Mouse (Mus musculus) urinary bladder, postnatal 25 days (tissue): ENCODE measurements around the gene Wdr5b.
A peak's percentile ranks its signal among the peaks of the same experiment; 100 is the strongest.

Experiments
- DNase-seq: peaks from one replicate; pipeline ENCODE4 v3.0.0; 2022; ENCODE audit warnings: low spot score

Wdr5b gene

GRCm38 (mm10) chr16:36071071-36071449 lies 30.1 kb downstream of the Wdr5b start:
- DNase-seq, result no peak

GRCm38 (mm10) chr16:36071450-36072379 lies 30.7 kb downstream of the Wdr5b start, which contains the start of the genes Fam162a and Ccdc58:
Gene Fam162a, minus strand, starts transcription at chr16:36071594.
Gene Ccdc58, plus strand, starts transcription at chr16:36071685.
- peak; percentile 91 for DNase-seq

DNA sequence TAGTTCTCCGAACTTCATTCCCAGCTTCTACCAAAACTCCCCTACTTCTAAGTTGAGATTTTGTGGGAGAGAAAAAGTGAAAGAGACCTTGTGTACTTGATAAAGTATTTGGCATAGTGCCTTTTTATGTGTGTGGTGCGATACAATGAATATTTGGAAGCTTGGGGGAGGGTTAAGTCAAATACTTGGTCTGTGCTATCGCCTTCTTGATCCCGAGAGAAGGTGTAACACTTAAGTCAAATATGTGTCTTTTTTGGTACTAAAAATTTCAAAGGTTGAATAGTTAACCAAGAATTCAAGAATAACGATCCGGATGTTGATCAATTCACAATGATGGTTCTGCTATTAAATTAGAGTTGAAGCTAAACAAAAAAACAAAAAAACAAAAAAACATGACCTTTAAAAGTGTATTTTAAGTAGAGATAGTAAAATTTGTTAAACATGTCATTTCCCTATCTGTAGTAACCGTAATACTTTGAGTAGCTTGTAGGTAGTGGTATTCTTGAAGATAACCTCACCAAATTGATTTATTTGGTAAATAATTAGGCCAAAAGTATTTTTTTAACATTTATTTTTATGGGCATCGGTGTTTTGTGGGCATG lies 31.5 kb downstream of the Wdr5b start:
- DNase-seq, result no peak

DNA sequence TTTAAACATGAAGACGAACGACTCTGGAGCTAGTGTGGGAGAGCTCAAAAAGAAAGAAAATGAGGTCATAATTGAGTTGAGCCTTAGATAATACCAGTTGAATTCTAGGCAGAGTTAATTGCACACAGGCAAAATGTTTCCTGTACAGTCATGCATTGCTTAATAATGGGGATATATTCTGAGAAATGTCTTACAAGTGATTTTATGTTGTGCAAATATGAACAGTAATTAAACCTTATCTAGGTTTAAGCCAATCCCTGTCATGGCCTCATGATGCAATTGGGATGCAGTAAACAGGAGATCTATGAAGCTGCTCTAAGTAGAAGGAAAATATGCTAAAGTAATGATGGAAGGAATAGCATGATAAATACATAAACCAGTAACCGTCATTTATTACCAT lies 33.8 kb downstream of the Wdr5b start:
- DNase-seq, result no peak

DNA sequence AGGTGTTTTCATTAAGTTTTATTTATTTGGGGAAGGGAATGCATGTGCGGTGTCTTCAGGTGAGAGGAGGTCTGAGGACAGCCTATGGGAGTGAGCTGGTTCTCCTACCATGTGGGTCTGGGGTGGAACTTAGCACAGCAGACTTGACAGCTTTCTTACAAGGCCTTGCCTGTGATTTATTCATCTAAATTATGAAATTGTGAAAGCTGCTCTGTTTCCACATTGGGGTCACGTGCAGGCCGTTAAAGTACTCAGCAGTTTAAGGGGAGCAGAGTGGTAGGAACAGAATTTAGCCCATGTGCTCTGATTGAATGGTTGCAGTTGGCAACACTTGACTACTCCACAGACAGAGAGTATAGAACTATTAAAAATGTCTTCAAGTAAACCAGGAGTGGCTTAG lies 38.9 kb downstream of the Wdr5b start:
- no peak for DNase-seq

- no peak for DNase-seq
Measured at GRCm38 (mm10) chr16:36087846-36088245, 46.9 kb downstream of the Wdr5b start.

DNA sequence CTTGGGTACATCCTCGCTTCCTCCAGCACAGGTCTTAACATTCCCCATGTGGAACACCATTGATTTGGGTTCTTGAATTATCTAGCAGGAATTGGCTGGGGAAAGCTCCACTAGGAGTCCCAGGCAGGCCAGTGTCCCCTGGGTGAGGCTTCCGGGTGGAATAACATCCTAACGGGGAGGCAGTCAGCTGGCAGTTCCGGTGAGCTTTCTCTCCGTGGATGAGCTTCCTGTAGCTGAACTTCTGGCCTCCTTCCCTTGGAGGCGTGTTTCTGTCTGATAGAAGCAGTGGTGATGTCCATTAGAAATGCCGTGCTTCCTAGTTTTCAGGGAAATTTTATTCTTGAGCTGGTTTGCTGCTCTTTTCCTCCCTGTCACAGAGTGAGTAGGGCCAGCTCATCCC lies 48.1 kb downstream of the Wdr5b start:
- no peak for DNase-seq

- DNase-seq, result no peak
Measured at GRCm38 (mm10) chr16:36089850-36090616, 49.0 kb downstream of the Wdr5b start.

DNA sequence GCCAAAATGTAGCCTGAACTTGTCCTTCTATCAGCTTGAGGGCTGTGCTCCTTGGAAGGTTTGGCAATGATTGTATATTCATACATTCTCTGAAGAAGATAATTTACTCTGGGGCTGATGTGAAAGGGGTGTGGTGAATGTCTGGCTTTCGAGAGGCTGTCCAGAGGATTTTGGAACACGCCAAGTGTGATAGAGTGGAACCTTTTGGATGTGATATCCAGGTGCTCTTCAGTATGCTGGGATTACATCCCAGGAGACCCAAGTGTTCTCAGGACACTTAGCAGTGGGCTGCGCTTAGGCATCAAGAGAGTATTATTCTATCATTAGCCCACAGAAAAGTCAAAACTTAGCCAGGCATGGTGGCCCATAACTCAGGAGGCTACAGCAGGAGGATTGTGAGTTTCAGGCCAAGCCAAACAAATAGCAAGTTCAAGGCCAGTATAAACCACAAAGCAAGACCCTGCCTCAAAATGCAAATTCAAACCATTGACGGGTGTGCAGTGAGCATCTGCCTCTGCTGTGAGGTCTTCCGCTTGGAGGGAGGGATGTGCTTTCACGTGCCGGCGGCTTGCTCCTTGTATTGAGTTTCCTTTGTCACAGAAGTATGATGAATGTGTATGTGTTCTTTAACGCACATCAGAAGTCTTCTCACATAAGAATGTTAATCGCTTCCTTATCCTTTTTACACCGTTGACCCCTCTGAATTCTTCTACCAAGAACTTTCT lies 50.0 kb downstream of the Wdr5b start:
- no peak for DNase-seq
